Mouse (Mus musculus) lung, postnatal 0 days (tissue): Measurements from ENCODE around the gene Pakap.

Experiments used
- CTCF ChIP-seq: IDR thresholded peaks from 2 replicates; pipeline ENCODE4 v1.5.1; 2016; ENCODE audit warnings: antibody characterized with exemption, mild to moderate bottlenecking
- EP300 ChIP-seq: IDR thresholded peaks from 2 replicates; pipeline ENCODE4 v1.6.1; 2016; ENCODE audit warnings: antibody characterized with exemption, mild to moderate bottlenecking, control low read depth

GRCm38 (mm10) chr4:57829740-57830139 lies 261.8 kb downstream of the Pakap start:
- no peak for TF ChIP-seq CTCF
- no peak for TF ChIP-seq EP300
